Mouse (Mus musculus) CH12.LX (cell line): ENCODE measurements around the gene Mgat5. TPM values are rescaled to one million over a fixed set of nuclear protein-coding genes. Genes with fewer than 3 reads are reported as not detected.

ENCODE experiments used
- DNase-seq: peaks from one replicate; pipeline ENCODE4 v3.0.0-alpha.2; 2013; ENCODE audit errors: extremely low read depth
- H3K27ac ChIP-seq: 2 replicates; pipeline ENCODE4 v1.5.1; 2012; ENCODE audit warnings: low read depth, mild to moderate bottlenecking, control low read depth, moderate library complexity; ENCODE audit not compliant: insufficient read depth
- H3K27me3 ChIP-seq: replicated peaks from 2 replicates; pipeline ENCODE3; 2012; ENCODE audit warnings: inconsistent platforms
- H3K36me3 ChIP-seq, 2 experiments: replicated peaks in 1 of 2; 2 replicates each; pipeline versions ENCODE3 to v1.6.1; 2012; ENCODE audit warnings: inconsistent platforms in 1 of 2, low read length in 1 of 2, mild to moderate bottlenecking in 1 of 2, mixed read lengths in 1 of 2, moderate library complexity in 1 of 2; ENCODE audit not compliant: control insufficient read depth in 1 of 2, insufficient read depth in 1 of 2
- H3K4me1 ChIP-seq, 2 experiments: 2 replicates each; pipeline ENCODE4 v1.6.1; 2012; ENCODE audit warnings: inconsistent platforms in 1 of 2, moderate library complexity in 1 of 2; ENCODE audit not compliant: insufficient read depth in 2 of 2, control insufficient read depth in 1 of 2
- H3K4me2 ChIP-seq: 2 replicates; pipeline ENCODE4 v1.6.1; 2012; ENCODE audit warnings: low read depth, mild to moderate bottlenecking, control low read depth; ENCODE audit not compliant: poor library complexity, insufficient read depth, severe bottlenecking
- H3K4me3 ChIP-seq, 3 experiments: fragments of 150-350 bp in 1 of 3; sonication (generic) in 1 of 3; replicated peaks in 1 of 3; 2 replicates each; pipeline versions ENCODE3 to v1.5.1; 2011 to 2012; ENCODE audit warnings: low read depth in 2 of 3, low read length in 2 of 3, mild to moderate bottlenecking in 2 of 3, moderate library complexity in 2 of 3, control low read depth in 1 of 3, improper control_type of control experiment in 1 of 3, inconsistent platforms in 1 of 3, mixed read lengths in 1 of 3; ENCODE audit not compliant: poor library complexity in 1 of 3
- H3K79me2 ChIP-seq: replicated peaks from 2 replicates; pipeline ENCODE4 v1.6.1; 2012; ENCODE audit warnings: mild to moderate bottlenecking, moderate library complexity; ENCODE audit not compliant: control insufficient read depth, poor library complexity, insufficient read depth, severe bottlenecking; ENCODE audit errors: extremely low read depth
- H3K9ac ChIP-seq: 2 replicates; pipeline ENCODE4 v1.6.1; 2012; ENCODE audit warnings: low read depth, mild to moderate bottlenecking, control low read depth, moderate library complexity; ENCODE audit not compliant: insufficient read depth
- H3K9me3 ChIP-seq: replicated peaks from 2 replicates; pipeline ENCODE3; 2012; ENCODE audit warnings: low read length, inconsistent platforms, mixed read lengths
- CHD1 ChIP-seq: IDR thresholded peaks from 2 replicates; pipeline ENCODE4 v1.6.1; 2012; ENCODE audit warnings: low read depth, low read length, improper control_type of control experiment, inconsistent platforms
- CHD2 ChIP-seq: IDR thresholded peaks from 2 replicates; pipeline ENCODE4 v1.6.1; 2011; ENCODE audit warnings: low read length, improper control_type of control experiment
- CTCF ChIP-seq, 2 experiments: IDR thresholded peaks in 1 of 2; conservative IDR thresholded peaks in 1 of 2; 2 replicates each; pipeline ENCODE4 v1.5.1; 2011 to 2012; ENCODE audit warnings: low read depth in 2 of 2, low read length in 2 of 2, improper control_type of control experiment in 1 of 2, inconsistent platforms in 1 of 2, mild to moderate bottlenecking in 1 of 2, moderate library complexity in 1 of 2
- ELF1 ChIP-seq: IDR thresholded peaks from 2 replicates; pipeline ENCODE4 v1.6.1; 2014; ENCODE audit warnings: low read depth, mild to moderate bottlenecking, inconsistent platforms, low read length, improper control_type of control experiment
- EP300 ChIP-seq: IDR thresholded peaks from 2 replicates; pipeline ENCODE4 v1.6.1; 2011; ENCODE audit warnings: low read length, improper control_type of control experiment
- ETS1 ChIP-seq: conservative IDR thresholded peaks from 2 replicates; pipeline ENCODE4 v1.6.1; 2012; ENCODE audit warnings: low read depth, mild to moderate bottlenecking, inconsistent platforms, low read length, improper control_type of control experiment, moderate library complexity
- IRF4 ChIP-seq: IDR thresholded peaks from 2 replicates; pipeline ENCODE4 v1.6.1; 2014; ENCODE audit warnings: low read depth, mild to moderate bottlenecking, inconsistent platforms, low read length, improper control_type of control experiment
- JUN ChIP-seq: IDR thresholded peaks from 2 replicates; pipeline ENCODE4 v1.6.1; 2011; ENCODE audit warnings: low read depth, mild to moderate bottlenecking, low read length, improper control_type of control experiment, moderate library complexity; ENCODE audit not compliant: insufficient read depth
- JUND ChIP-seq: conservative IDR thresholded peaks from 2 replicates; pipeline ENCODE4 v1.6.1; 2011; ENCODE audit warnings: low read depth, low read length, improper control_type of control experiment
- MAX ChIP-seq: IDR thresholded peaks from 2 replicates; pipeline ENCODE4 v1.6.1; 2011; ENCODE audit warnings: low read length, improper control_type of control experiment
- MAZ ChIP-seq: IDR thresholded peaks from 2 replicates; pipeline ENCODE4 v1.6.1; 2012; ENCODE audit warnings: low read depth, mild to moderate bottlenecking, inconsistent platforms, low read length, improper control_type of control experiment, moderate library complexity
- MXI1 ChIP-seq: IDR thresholded peaks from 2 replicates; pipeline ENCODE4 v1.6.1; 2011; ENCODE audit warnings: mild to moderate bottlenecking, low read depth, low read length, improper control_type of control experiment
- MYC ChIP-seq: IDR thresholded peaks from 2 replicates; pipeline ENCODE4 v1.6.1; 2011; ENCODE audit warnings: low read depth, mild to moderate bottlenecking, improper control_type of control experiment, low read length
- NELFE ChIP-seq: IDR thresholded peaks from 2 replicates; pipeline ENCODE4 v1.6.1; 2011; ENCODE audit warnings: low read depth, low read length, improper control_type of control experiment
- NRF1 ChIP-seq: IDR thresholded peaks from 2 replicates; pipeline ENCODE4 v1.6.1; 2014; ENCODE audit warnings: low read depth, mild to moderate bottlenecking, inconsistent platforms, low read length, improper control_type of control experiment, moderate library complexity
- POLR2AphosphoS2 ChIP-seq: IDR thresholded peaks from 2 replicates; pipeline ENCODE4 v1.6.1; 2011; ENCODE audit warnings: low read depth, low read length, improper control_type of control experiment
- RAD21 ChIP-seq: IDR thresholded peaks from 2 replicates; pipeline ENCODE4 v1.6.1; 2011; ENCODE audit warnings: low read depth, mild to moderate bottlenecking, low read length, improper control_type of control experiment, moderate library complexity
- RCOR1 ChIP-seq: conservative IDR thresholded peaks from 2 replicates; pipeline ENCODE4 v1.6.1; 2012; ENCODE audit warnings: low read depth, mild to moderate bottlenecking, inconsistent platforms, low read length, improper control_type of control experiment
- SIN3A ChIP-seq: IDR thresholded peaks from 2 replicates; pipeline ENCODE4 v1.6.1; 2012; ENCODE audit warnings: low read length, improper control_type of control experiment, inconsistent platforms
- SMC3 ChIP-seq: IDR thresholded peaks from 2 replicates; pipeline ENCODE4 v1.6.1; 2011; ENCODE audit warnings: low read depth, low read length, improper control_type of control experiment
- TCF12 ChIP-seq: IDR thresholded peaks from 2 replicates; pipeline ENCODE4 v1.6.1; 2014; ENCODE audit warnings: low read depth, mild to moderate bottlenecking, inconsistent platforms, low read length, improper control_type of control experiment
- USF1 ChIP-seq: IDR thresholded peaks from 2 replicates; pipeline ENCODE4 v1.6.1; 2014; ENCODE audit warnings: low read depth, mild to moderate bottlenecking, inconsistent platforms, low read length, improper control_type of control experiment
- USF2 ChIP-seq: conservative IDR thresholded peaks from 2 replicates; pipeline ENCODE4 v1.6.1; 2011; ENCODE audit warnings: low read depth, low read length, improper control_type of control experiment
- ZC3H11A ChIP-seq: IDR thresholded peaks from 2 replicates; pipeline ENCODE4 v1.6.1; 2012; ENCODE audit warnings: low read depth, mild to moderate bottlenecking, inconsistent platforms, low read length, improper control_type of control experiment
- ZKSCAN1 ChIP-seq: IDR thresholded peaks from 2 replicates; pipeline ENCODE4 v1.6.1; 2012; ENCODE audit warnings: low read depth, inconsistent platforms, low read length, improper control_type of control experiment, borderline replicate concordance
- ZMIZ1 ChIP-seq: IDR thresholded peaks from 2 replicates; pipeline ENCODE4 v1.6.1; 2012; ENCODE audit warnings: low read depth, mild to moderate bottlenecking, inconsistent platforms, low read length, improper control_type of control experiment
- ZNF384 ChIP-seq: IDR thresholded peaks from 2 replicates; pipeline ENCODE4 v1.6.1; 2012; ENCODE audit warnings: low read depth, low read length, improper control_type of control experiment, inconsistent platforms
- dilution Hi-C: fragments of 300-500 bp; cut with MboI; formaldehyde crosslinking; loops from 2 replicates; pipeline ENCODE4 v1.14.3; 2020; ENCODE audit warnings: low sequenced_read_pairs; ENCODE audit not compliant: extremely low pct_unique_long_range_greater_than_20kb, extremely low pct_ligation_motif_present
- in situ Hi-C: fragments of 300-500 bp; cut with MboI; formaldehyde crosslinking; loops from 3 replicates; pipeline ENCODE4 v1.14.3; 2019; ENCODE audit warnings: low sequenced_read_pairs, low pct_ligation_motif_present, low pct_unique_long_range_greater_than_20kb, mixed read lengths
- polyA plus RNA-seq: library from polyadenylated mRNA; unstranded; fragments of >175 nt; gene quantifications from 2 replicates; pipeline ENCODE4 v1.2.1, GENCODE M21; 2012; ENCODE audit warnings: low read depth; ENCODE audit not compliant: insufficient read length
- total RNA-seq, 2 experiments: library from RNA; depleted of rRNA; stranded (reverse); fragments of 300-350 nt in 1 of 2; fragments of >200 nt in 1 of 2; gene quantifications; 2 replicates each; pipeline ENCODE4 v1.2.3; 2012 to 2014

Mgat5 gene
- total and polyA plus RNA-seq, 3 experiments, result 5.9 to 8.8 (median 6.6) TPM

DNA sequence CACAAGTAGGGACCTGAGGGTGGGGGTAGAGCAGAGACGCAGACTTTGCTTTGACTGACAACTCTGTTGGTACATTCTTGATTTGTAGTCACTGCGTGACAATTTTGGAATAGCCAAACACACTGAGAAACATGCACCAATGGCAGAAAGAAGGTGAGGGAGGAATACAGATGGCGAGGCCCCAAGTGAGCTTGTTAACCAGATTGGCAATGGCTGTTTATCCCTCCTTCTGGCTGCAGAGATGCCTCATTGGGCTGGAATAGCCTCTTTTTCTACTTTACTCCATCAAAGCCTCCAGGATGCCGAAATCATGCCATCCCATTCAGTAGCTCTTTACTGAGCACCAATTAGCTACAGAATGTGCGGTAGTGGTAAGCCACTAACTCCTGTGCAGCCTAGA is 270.9 kb downstream of the Mgat5 start:
- Histone ChIP-seq H3K9me3 (no peaks in the 10 kb centered on the region), H3K79me2 (no peaks in the 10 kb centered on the region), H3K4me1 (peaks cover 0 to 7% of the 10 kb centered on the region in 2 experiments; a peak in 1 of 4 replicates), H3K27me3 (no peaks in the 10 kb centered on the region), H3K4me2 (no peak overlapping the region), H3K9ac (no peak overlapping the region), H3K27ac (no peak overlapping the region), H3K4me3 (no peak overlapping the region), H3K36me3 (peaks cover 5 to 86% of the 10 kb centered on the region in 2 experiments)
- DNase-seq, result no peak
- TF ChIP-seq RCOR1 (no peak), CTCF (conservative IDR thresholded peaks at IDR 0.05 in 1 of 2, IDR thresholded peaks at IDR 0.05 in 1 of 2; ENCODE audit: low read depth in 2 of 2, low read length in 2 of 2) (no peak), ZNF384 (no peak), EP300 (no peak), SMC3 (no peak), CHD2 (no peak), NRF1 (no peak), ZKSCAN1 (no peak), JUN (no peak), ZMIZ1 (no peak), CHD1 (no peak), USF1 (no peak), ETS1 (no peak), MAZ (no peak), RAD21 (no peak), NELFE (no peak), SIN3A (no peak), MXI1 (no peak), ZC3H11A (no peak), IRF4 (no peak)
- dilution Hi-C loops, result no loop called here
- in situ Hi-C loops, result no loop called here

DNA sequence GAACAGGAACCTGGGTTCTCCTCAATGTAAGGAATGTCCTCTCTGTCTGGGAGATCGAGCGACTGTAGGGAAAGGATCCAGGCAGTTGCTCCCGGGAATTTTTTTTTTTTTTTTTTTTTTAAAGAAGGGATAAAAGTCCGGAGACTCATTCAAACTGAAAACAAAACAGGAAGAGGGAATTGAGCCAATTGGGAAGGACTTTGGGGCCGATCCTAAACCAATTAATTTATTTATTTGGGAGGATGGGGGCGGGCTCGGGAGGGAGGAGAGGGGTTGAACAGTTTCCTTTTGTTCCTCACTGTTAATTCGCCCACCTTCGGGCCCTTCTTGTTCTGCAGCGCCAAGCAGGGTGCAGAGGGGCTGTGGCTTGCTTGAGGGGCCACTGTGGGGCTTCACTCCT is 278.1 kb downstream of the Mgat5 start:
- Histone ChIP-seq H3K4me3 (no peak overlapping the region), H3K27me3 (no peaks in the 10 kb centered on the region), H3K4me1 (peaks cover 0 to 8% of the 10 kb centered on the region in 2 experiments; a peak in 1 of 4 replicates), H3K9me3 (no peaks in the 10 kb centered on the region), H3K27ac (no peak overlapping the region), H3K79me2 (no peaks in the 10 kb centered on the region), H3K4me2 (no peak overlapping the region), H3K36me3 (peaks cover 0 to 59% of the 10 kb centered on the region in 2 experiments), H3K9ac (no peak overlapping the region)
- no peak for TF ChIP-seq CHD2
- no peak for TF ChIP-seq TCF12
- TF ChIP-seq RCOR1, result no peak
- TF ChIP-seq CHD1, result no peak
- no peak for TF ChIP-seq SIN3A
- TF ChIP-seq MYC, result no peak
- TF ChIP-seq JUND, result no peak
- no peak for TF ChIP-seq ZNF384
- no peak for TF ChIP-seq POLR2AphosphoS2
- TF ChIP-seq SMC3, result no peak
- TF ChIP-seq USF2, result no peak
- TF ChIP-seq IRF4, result no peak
- no peak for TF ChIP-seq MAX
- TF ChIP-seq ELF1, result no peak
- DNase-seq, result no peak
- in situ Hi-C loops (no loop called here), dilution Hi-C loops (no loop called here)
